Mouse (Mus musculus): ENCODE results near the gene Cdc37. TPM values are rescaled to one million over a fixed set of nuclear protein-coding genes. Genes with fewer than 3 reads are reported as not detected.

The Cdc37 gene
- polyA plus RNA-seq, 1 experiment from 2014 or later = 259 TPM

DNA sequence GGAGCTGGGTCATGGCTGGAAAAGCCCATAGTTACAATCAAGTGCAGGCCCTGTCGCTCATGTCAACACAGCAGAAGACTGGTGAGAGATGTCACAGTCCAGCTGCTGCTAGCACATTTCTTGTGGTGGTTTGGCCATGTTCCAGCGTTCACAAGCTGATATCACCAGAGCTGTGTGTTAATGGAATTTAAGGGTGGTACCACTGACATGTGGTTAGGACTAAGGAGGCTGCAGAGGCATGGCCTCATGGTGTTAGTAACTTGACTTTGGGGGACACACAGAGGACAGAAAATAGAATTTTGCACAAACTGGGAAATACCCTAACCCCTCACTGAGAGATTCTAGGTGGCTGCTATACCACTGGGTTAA, 23.5 kb downstream of the Cdc37 start:
- Histone ChIP-seq H3K4me1 (ENCODE audit: control insufficient read depth, insufficient read depth, low read length) (peaks cover 6% of the 10 kb centered on the region; the same call in 1 of the 2 replicates), H3K4me2 (ENCODE audit: low read depth, low read length) (no peak overlapping the region), H3K27ac (replicated peaks; ENCODE audit: low read depth, low read length) (no peak overlapping the region), H3K9me3 (ENCODE audit: control insufficient read depth, low read length) (no peaks in the 10 kb centered on the region), H3K27me3 (replicated peaks; ENCODE audit: control insufficient read depth, insufficient read depth, low read length) (no peaks in the 10 kb centered on the region), H3K4me3 (ENCODE audit: low read depth, low read length) (no peak overlapping the region), H3K9ac (ENCODE audit: low read depth, low read length) (no peak overlapping the region; the same call in 1 of the 2 replicates), H3K36me3 (ENCODE audit: control insufficient read depth, insufficient read depth, low read length) (peaks cover 54% of the 10 kb centered on the region; the same call in 1 of the 2 replicates)
- WGBS = 73% methylated on average over 2 of the region's 2 CpGs
- ATAC-seq (ENCODE audit: low read depth) (no peak), DNase-seq (ENCODE audit: low spot score) (peak; percentile 36)

DNA sequence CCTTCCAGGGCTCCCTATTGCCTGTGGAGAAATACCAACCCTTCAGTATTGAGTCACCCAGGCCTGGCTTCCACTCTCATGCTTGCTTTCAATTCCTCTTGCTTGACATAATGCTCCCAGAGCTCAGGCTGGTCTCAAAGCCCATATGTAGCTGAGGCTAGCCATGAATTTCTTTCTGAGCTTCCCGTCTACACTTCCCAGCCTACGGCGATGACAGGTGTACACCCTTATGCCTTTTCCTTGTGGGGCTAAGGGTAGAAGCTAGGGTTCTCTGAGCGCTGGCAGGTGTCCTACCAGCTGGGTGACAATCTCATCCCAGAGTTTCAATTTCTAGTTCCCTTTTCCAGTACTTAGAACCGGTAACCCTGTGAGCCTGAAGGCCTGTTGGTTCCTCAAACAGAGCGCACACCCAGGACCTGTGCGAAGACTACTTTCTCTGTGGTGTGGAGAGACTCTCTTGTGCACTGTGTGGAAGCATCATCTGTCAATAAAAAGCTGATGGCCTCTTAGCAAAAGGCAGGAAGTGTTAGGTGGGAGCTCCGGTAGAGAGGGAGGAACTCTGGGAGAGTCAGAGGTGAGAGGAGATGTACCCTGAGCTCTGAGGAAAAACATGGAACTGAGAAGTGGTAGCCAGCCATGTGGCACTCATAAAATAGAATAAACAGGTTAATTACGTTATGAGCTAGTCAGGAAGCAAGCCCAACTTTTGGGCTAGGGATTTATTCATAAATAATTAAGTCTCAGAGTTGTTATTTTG, 24.1 kb downstream of the Cdc37 start:
- WGBS = 87% methylated on average over 9 of the region's 9 CpGs
- Histone ChIP-seq H3K27me3 (replicated peaks; ENCODE audit: control insufficient read depth, insufficient read depth, low read length) (no peaks in the 10 kb centered on the region), H3K9ac (ENCODE audit: low read depth, low read length) (no peak overlapping the region), H3K36me3 (ENCODE audit: control insufficient read depth, insufficient read depth, low read length) (peaks cover 57% of the 10 kb centered on the region; the same call in 1 of the 2 replicates), H3K4me2 (ENCODE audit: low read depth, low read length) (no peak overlapping the region), H3K27ac (replicated peaks; ENCODE audit: low read depth, low read length) (no peak overlapping the region), H3K9me3 (ENCODE audit: control insufficient read depth, low read length) (no peaks in the 10 kb centered on the region), H3K4me3 (ENCODE audit: low read depth, low read length) (no peak overlapping the region), H3K4me1 (ENCODE audit: control insufficient read depth, insufficient read depth, low read length) (peaks cover 6% of the 10 kb centered on the region; the same call in 1 of the 2 replicates)
- ATAC-seq (ENCODE audit: low read depth) = no peak
- no peak for DNase-seq (ENCODE audit: low spot score)

DNA sequence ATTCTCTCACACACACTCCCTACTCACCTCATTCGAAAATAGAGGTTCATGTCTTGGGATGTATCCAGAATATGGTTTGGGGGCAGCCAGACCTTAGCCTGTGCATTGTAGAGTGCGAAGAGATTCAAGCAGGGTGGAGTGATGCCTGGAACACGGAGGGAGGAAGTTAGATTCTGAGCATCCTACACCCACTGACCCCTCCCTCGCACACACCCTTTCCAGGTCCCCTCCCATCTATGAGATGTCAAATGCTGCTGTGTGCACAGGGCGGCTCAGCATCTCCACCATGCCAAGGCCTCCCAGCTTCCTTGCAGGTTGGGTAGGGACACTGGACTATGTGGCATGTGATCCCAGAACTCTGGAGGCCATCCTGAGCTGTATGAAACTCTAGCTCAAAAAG, 24.9 kb downstream of the Cdc37 start:
- no peak overlapping the region for H3K9ac ChIP-seq (ENCODE audit: low read depth, low read length)
- WGBS = 77% methylated on average over 5 of the region's 5 CpGs
- H3K4me2 ChIP-seq (ENCODE audit: low read depth, low read length) = no peak overlapping the region
- DNase-seq (ENCODE audit: low spot score) = no peak
- H3K36me3 ChIP-seq (ENCODE audit: control insufficient read depth, insufficient read depth, low read length) = peaks cover 66% of the 10 kb centered on the region; the same call in 1 of the 2 replicates
- no peak overlapping the region for H3K4me3 ChIP-seq (ENCODE audit: low read depth, low read length)
- no peaks in the 10 kb centered on the region for H3K4me1 ChIP-seq (ENCODE audit: control insufficient read depth, insufficient read depth, low read length)
- no peaks in the 10 kb centered on the region for H3K27me3 ChIP-seq (replicated peaks; ENCODE audit: control insufficient read depth, insufficient read depth, low read length)
- no peak for ATAC-seq (ENCODE audit: low read depth)
- H3K9me3 ChIP-seq (ENCODE audit: control insufficient read depth, low read length) = no peaks in the 10 kb centered on the region
- H3K27ac ChIP-seq (replicated peaks; ENCODE audit: low read depth, low read length) = no peak overlapping the region

DNA sequence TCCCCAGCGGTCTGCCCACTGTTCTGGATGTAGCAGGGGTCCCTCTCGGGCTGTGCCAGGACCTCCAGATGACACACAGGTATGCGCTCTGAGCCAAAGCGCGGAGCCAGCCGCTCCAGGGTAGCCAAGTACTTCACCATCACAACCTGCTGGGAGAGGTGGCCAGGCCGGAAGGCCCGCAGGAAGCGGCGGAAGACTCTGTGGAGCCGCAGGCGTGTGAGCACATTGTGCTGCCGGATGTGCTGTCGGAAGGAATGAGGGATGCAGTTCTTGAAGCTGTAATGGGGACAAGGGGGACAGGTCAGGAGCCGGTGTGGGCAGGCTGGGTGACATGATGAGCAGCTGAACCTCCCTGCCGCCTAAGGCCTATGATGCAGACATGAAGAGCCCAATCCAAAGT, 28.3 kb downstream of the Cdc37 start:
- ATAC-seq (ENCODE audit: low read depth) (no peak), DNase-seq (ENCODE audit: low spot score) (no peak)
- peaks cover 54% of the 10 kb centered on the region; the same call in 1 of the 2 replicates for H3K36me3 ChIP-seq (ENCODE audit: control insufficient read depth, insufficient read depth, low read length)
- H3K4me1 ChIP-seq (ENCODE audit: control insufficient read depth, insufficient read depth, low read length) = no peaks in the 10 kb centered on the region
- H3K9ac ChIP-seq (ENCODE audit: low read depth, low read length) = no peak overlapping the region
- 94% methylated on average over 16 of the region's 16 CpGs for WGBS
- no peak overlapping the region for H3K4me2 ChIP-seq (ENCODE audit: low read depth, low read length)
- H3K27ac ChIP-seq (replicated peaks; ENCODE audit: low read depth, low read length) = no peak overlapping the region
- H3K4me3 ChIP-seq (ENCODE audit: low read depth, low read length) = no peak overlapping the region
- H3K9me3 ChIP-seq (ENCODE audit: control insufficient read depth, low read length) = no peaks in the 10 kb centered on the region
- H3K27me3 ChIP-seq (replicated peaks; ENCODE audit: control insufficient read depth, insufficient read depth, low read length) = no peaks in the 10 kb centered on the region

DNA sequence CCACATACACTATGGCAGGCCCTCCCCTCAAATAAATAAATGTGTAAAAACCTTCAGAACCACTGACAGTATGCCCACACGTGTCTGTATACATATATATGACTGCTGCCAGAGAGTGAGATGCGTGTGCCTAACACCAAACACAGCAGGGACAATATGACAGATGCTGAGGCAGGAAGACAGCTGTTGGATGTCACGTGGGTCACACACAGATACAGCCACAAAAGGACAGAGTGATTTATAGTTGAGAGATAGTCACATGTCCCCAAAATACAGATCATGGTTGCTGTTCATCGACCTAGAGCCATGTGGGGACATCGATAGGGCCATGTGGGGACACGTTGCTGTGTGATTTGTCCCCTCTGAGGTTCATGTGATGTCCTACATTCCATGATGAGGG, 32.7 kb downstream of the Cdc37 start:
- Histone ChIP-seq H3K9me3 (ENCODE audit: control insufficient read depth, low read length) (no peaks in the 10 kb centered on the region), H3K4me1 (ENCODE audit: control insufficient read depth, insufficient read depth, low read length) (no peaks in the 10 kb centered on the region), H3K4me3 (ENCODE audit: low read depth, low read length) (no peak overlapping the region), H3K4me2 (ENCODE audit: low read depth, low read length) (no peak overlapping the region), H3K36me3 (ENCODE audit: control insufficient read depth, insufficient read depth, low read length) (peaks cover 20% of the 10 kb centered on the region; the same call in 1 of the 2 replicates), H3K9ac (ENCODE audit: low read depth, low read length) (no peak overlapping the region), H3K27me3 (replicated peaks; ENCODE audit: control insufficient read depth, insufficient read depth, low read length) (no peaks in the 10 kb centered on the region), H3K27ac (replicated peaks; ENCODE audit: low read depth, low read length) (no peak overlapping the region)
- DNase-seq (ENCODE audit: low spot score) (no peak), ATAC-seq (ENCODE audit: low read depth) (no peak)
- WGBS = 85% methylated on average over 6 of the region's 6 CpGs

DNA sequence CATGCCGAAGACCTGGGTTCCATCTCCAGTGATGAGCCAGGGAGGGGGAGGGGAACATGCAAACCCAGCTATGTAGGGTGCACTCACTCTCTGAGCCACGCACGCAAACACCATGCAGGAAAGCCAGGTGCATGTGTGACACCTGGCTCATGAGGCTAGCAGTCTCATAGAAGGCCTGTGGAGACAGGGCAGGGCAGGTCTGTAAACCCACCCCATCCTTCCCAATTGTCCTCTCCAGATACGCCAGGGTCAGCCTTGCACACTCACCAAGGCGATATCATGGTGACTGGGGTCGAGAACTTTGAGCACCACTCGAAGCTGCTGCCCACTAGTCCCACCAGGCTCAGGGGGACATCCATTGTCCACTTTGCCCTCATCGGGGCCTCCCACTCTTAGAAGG, 34.7 kb downstream of the Cdc37 start:
- H3K4me1 ChIP-seq (ENCODE audit: control insufficient read depth, insufficient read depth, low read length) = no peaks in the 10 kb centered on the region
- peaks cover 7% of the 10 kb centered on the region; the same call in 1 of the 2 replicates for H3K36me3 ChIP-seq (ENCODE audit: control insufficient read depth, insufficient read depth, low read length)
- ATAC-seq (ENCODE audit: low read depth) = no peak
- no peak overlapping the region for H3K4me2 ChIP-seq (ENCODE audit: low read depth, low read length)
- 97% methylated on average over 8 of the region's 8 CpGs for WGBS
- no peak overlapping the region for H3K27ac ChIP-seq (replicated peaks; ENCODE audit: low read depth, low read length)
- no peaks in the 10 kb centered on the region for H3K27me3 ChIP-seq (replicated peaks; ENCODE audit: control insufficient read depth, insufficient read depth, low read length)
- DNase-seq (ENCODE audit: low spot score) = no peak
- no peaks in the 10 kb centered on the region for H3K9me3 ChIP-seq (ENCODE audit: control insufficient read depth, low read length)
- no peak overlapping the region for H3K9ac ChIP-seq (ENCODE audit: low read depth, low read length)
- no peak overlapping the region for H3K4me3 ChIP-seq (ENCODE audit: low read depth, low read length)

- WGBS = 85% methylated on average over 7 of the region's 7 CpGs
- ATAC-seq (ENCODE audit: low read depth) = no peak
Observed at GRCm38 (mm10) chr9:21114190-21114589, 35.6 kb downstream of the Cdc37 start.

DNA sequence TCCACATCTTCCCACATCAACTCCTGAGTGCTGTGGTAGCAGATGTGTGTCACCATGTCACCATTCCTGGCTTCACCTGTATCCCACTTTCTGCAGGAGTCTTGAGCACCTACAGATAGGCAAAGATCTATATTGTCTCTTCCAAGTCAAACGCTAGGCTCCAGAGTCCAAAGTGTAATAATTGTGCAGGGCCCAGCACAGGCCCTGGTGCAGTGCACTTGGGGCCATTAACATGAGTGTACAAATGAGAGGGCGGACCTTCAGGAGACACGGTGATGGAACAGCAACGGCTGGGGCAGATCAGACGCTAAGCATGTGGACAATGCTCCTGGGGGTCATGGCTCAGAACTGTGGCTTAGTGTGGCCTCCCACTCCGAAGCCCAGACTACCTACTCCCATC, 36.0 kb downstream of the Cdc37 start:
- ATAC-seq (ENCODE audit: low read depth) = no peak

More at GRCm38 (mm10) chr9:21114190-21114589, 35.6 kb downstream of the Cdc37 start:
- Histone ChIP-seq H3K27me3 (replicated peaks; ENCODE audit: control insufficient read depth, insufficient read depth, low read length) (no peaks in the 10 kb centered on the region), H3K4me1 (ENCODE audit: control insufficient read depth, insufficient read depth, low read length) (no peaks in the 10 kb centered on the region), H3K4me2 (ENCODE audit: low read depth, low read length) (no peak overlapping the region), H3K27ac (replicated peaks; ENCODE audit: low read depth, low read length) (no peak overlapping the region), H3K9ac (ENCODE audit: low read depth, low read length) (no peak overlapping the region), H3K36me3 (ENCODE audit: control insufficient read depth, insufficient read depth, low read length) (peaks cover 6% of the 10 kb centered on the region; the same call in 1 of the 2 replicates), H3K9me3 (ENCODE audit: control insufficient read depth, low read length) (no peaks in the 10 kb centered on the region), H3K4me3 (ENCODE audit: low read depth, low read length) (no peak overlapping the region)
- DNase-seq (ENCODE audit: low spot score) = no peak

More for the DNA sequence above, 36.0 kb downstream of the Cdc37 start:
- Histone ChIP-seq H3K4me2 (ENCODE audit: low read depth, low read length) (no peak overlapping the region), H3K9me3 (ENCODE audit: control insufficient read depth, low read length) (no peaks in the 10 kb centered on the region), H3K27ac (replicated peaks; ENCODE audit: low read depth, low read length) (no peak overlapping the region), H3K4me1 (ENCODE audit: control insufficient read depth, insufficient read depth, low read length) (no peaks in the 10 kb centered on the region), H3K9ac (ENCODE audit: low read depth, low read length) (no peak overlapping the region), H3K36me3 (ENCODE audit: control insufficient read depth, insufficient read depth, low read length) (peaks cover 6% of the 10 kb centered on the region; the same call in 1 of the 2 replicates), H3K4me3 (ENCODE audit: low read depth, low read length) (no peak overlapping the region), H3K27me3 (replicated peaks; ENCODE audit: control insufficient read depth, insufficient read depth, low read length) (no peaks in the 10 kb centered on the region)
- 92% methylated on average over 6 of the region's 6 CpGs for WGBS
- DNase-seq (ENCODE audit: low spot score) = no peak
